Comparison of ENCODE assay signal across 7 mouse cellular contexts in the genomic region with DNA sequence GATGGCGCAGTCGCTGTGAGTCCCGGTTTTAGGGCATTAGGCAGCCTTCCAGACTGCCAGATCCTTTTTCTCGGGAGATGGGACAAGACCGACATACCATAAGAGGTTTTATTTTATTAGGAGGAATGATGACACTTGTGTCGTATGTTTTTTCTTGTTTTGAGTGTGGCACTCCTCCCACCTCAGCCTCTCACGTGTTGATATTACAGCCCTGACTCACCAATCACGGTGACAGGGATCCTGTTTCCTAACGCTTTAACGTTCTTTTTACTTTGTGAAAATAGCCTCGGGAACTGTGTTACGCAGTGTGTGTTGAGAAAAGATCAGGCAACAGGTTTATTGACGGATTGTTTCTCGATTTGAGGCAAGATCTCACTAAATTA. TPM values are rescaled to one million over a fixed set of nuclear protein-coding genes. Genes with fewer than 3 reads are reported as not detected.
DNase-seq lines count a peak whose midpoint lies in the region; ATAC-seq lines count a peak whose summit lies in the region.

No protein-coding gene starts in this region.

- H3K9me3 ChIP-seq in forebrain, embryonic 12.5 days: no peaks in the 10 kb centered on the region
- no peaks in the 10 kb centered on the region for H3K9me3 ChIP-seq in kidney, embryonic 16.5 days (ENCODE audit: low read length)

- H3K4me2 ChIP-seq in forebrain, embryonic 12.5 days: peak overlapping the region; percentile 78
- H3K4me2 ChIP-seq in kidney, embryonic 16.5 days (replicated peaks; ENCODE audit: low read depth, low read length): peak overlapping the region; percentile 83

- peaks cover 27% of the 10 kb centered on the region for H3K36me3 ChIP-seq in forebrain, embryonic 12.5 days (replicated peaks)
- peaks cover 24% of the 10 kb centered on the region for H3K36me3 ChIP-seq in kidney, embryonic 16.5 days (ENCODE audit: insufficient read depth, low read length)

- 14% methylated on average over 14 of the region's 14 CpGs for WGBS in forebrain, embryonic 12.5 days
- 3% methylated on average over 14 of the region's 14 CpGs for WGBS in kidney, embryonic 16.5 days

- peak overlapping the region; percentile 100 for H3K4me3 ChIP-seq in forebrain, embryonic 12.5 days (replicated peaks)
- H3K4me3 ChIP-seq in kidney, embryonic 16.5 days (ENCODE audit: low read length): peak overlapping the region; percentile 99

- H3K27me3 ChIP-seq in forebrain, embryonic 12.5 days: no peaks in the 10 kb centered on the region
- H3K27me3 ChIP-seq in kidney, embryonic 16.5 days (ENCODE audit: insufficient read depth, low read length): no peaks in the 10 kb centered on the region

- peaks cover 18% of the 10 kb centered on the region for H3K4me1 ChIP-seq in forebrain, embryonic 12.5 days
- peaks cover 20% of the 10 kb centered on the region for H3K4me1 ChIP-seq in kidney, embryonic 16.5 days (ENCODE audit: insufficient read depth, low read length)

- no peak for ATAC-seq in forebrain, embryonic 12.5 days (ENCODE audit: low FRiP score)
- ATAC-seq in kidney, embryonic 16.5 days (ENCODE audit: low FRiP score, low TSS enrichment): no peak
- ATAC-seq in megakaryocyte progenitor cell, adult 5-6 weeks (replicated peaks; ENCODE audit: poor library complexity): peak; percentile 45

- DNase-seq in spleen, adult 12 weeks (ENCODE audit: low spot score): peak; percentile 32
- no peak for DNase-seq in spleen, adult 18-20 months
- DNase-seq in adrenal gland, postnatal 10 days: peak; percentile 58
- no peak for DNase-seq in ovary, postnatal 36 days (ENCODE audit: low spot score)

- H3K9ac ChIP-seq in forebrain, embryonic 12.5 days: peak overlapping the region; percentile 89
- H3K9ac ChIP-seq in kidney, embryonic 16.5 days (replicated peaks; ENCODE audit: low read length): peak overlapping the region; percentile 94

- H3K27ac ChIP-seq in forebrain, embryonic 12.5 days: peak overlapping the region; percentile 87
- peak overlapping the region; percentile 88 for H3K27ac ChIP-seq in kidney, embryonic 16.5 days (ENCODE audit: low read length)

RNA-seq across cellular contexts. Expression of a gene that starts 1.2 kb away (rescaled TPM):
- total RNA-seq in adrenal gland, postnatal 10 days (2021): 10 to 100 TPM; 17.0 to 17.7 TPM
- 19.6 and 20.4 TPM in 2 replicates for polyA plus RNA-seq in forebrain, embryonic 12.5 days (2016; fragmentation: Nextera tagmentation; extraction: Ambion mirVana)
- 16.5 and 18.9 TPM in 2 replicates for polyA plus RNA-seq in kidney, embryonic 16.5 days (2015; fragmentation: Nextera tagmentation; extraction: Ambion mirVana)
- total RNA-seq in megakaryocyte progenitor cell, adult 5-6 weeks (2015): 37.2 and 38.2 TPM in 2 replicates
- 38.7 and 45.1 TPM in 2 replicates for total RNA-seq in megakaryocyte progenitor cell, adult 5-6 weeks (2017)

RNA-seq across cellular contexts. Expression of a gene that starts 8.8 kb away (rescaled TPM):
- 100 to 1,000 TPM; 800 to 819 TPM for total RNA-seq in adrenal gland, postnatal 10 days (2021)
- 711 and 747 TPM in 2 replicates for polyA plus RNA-seq in forebrain, embryonic 12.5 days (2016; fragmentation: Nextera tagmentation; extraction: Ambion mirVana)
- polyA plus RNA-seq in kidney, embryonic 16.5 days (2015; fragmentation: Nextera tagmentation; extraction: Ambion mirVana): 611 and 649 TPM in 2 replicates
- 1,404 and 1,464 TPM in 2 replicates for total RNA-seq in megakaryocyte progenitor cell, adult 5-6 weeks (2015)
- 1,643 and 1,702 TPM in 2 replicates for total RNA-seq in megakaryocyte progenitor cell, adult 5-6 weeks (2017)

RNA-seq across cellular contexts. Expression of a gene that starts 40.2 kb away (rescaled TPM):
- total RNA-seq in adrenal gland, postnatal 10 days (2021): 1 to 10 TPM; 7.4 to 8.1 TPM
- 19.9 and 22.9 TPM in 2 replicates for polyA plus RNA-seq in forebrain, embryonic 12.5 days (2016; fragmentation: Nextera tagmentation; extraction: Ambion mirVana)
- 12.0 and 13.9 TPM in 2 replicates for polyA plus RNA-seq in kidney, embryonic 16.5 days (2015; fragmentation: Nextera tagmentation; extraction: Ambion mirVana)
- 9.3 and 16.0 TPM in 2 replicates for total RNA-seq in megakaryocyte progenitor cell, adult 5-6 weeks (2015)
- total RNA-seq in megakaryocyte progenitor cell, adult 5-6 weeks (2017): 13.4 and 33.3 TPM in 2 replicates

RNA-seq across cellular contexts. Expression of a gene that starts 54.6 kb away (rescaled TPM):
- 10 to 100 TPM; 79.8 to 83.7 TPM for total RNA-seq in adrenal gland, postnatal 10 days (2021)
- polyA plus RNA-seq in forebrain, embryonic 12.5 days (2016; fragmentation: Nextera tagmentation; extraction: Ambion mirVana): 316 and 329 TPM in 2 replicates
- 210 and 217 TPM in 2 replicates for polyA plus RNA-seq in kidney, embryonic 16.5 days (2015; fragmentation: Nextera tagmentation; extraction: Ambion mirVana)
- total RNA-seq in megakaryocyte progenitor cell, adult 5-6 weeks (2015): 99.7 and 101 TPM in 2 replicates
- 129 and 133 TPM in 2 replicates for total RNA-seq in megakaryocyte progenitor cell, adult 5-6 weeks (2017)

Comparison
In these comparisons a context has a peak if more than half of its experiments do, and no peak if none do; other contexts are left out.
1. DNase-seq: peak in spleen, adult 12 weeks (single experiment) and adrenal gland, postnatal 10 days (single experiment); none in spleen, adult 18-20 months (0 of 2) and ovary, postnatal 36 days (single experiment).